Mouse (Mus musculus) cerebellum, postnatal 4 days (tissue): ENCODE data around the gene Slc22a7.

Experiments
- DNase-seq, 2 experiments: peaks; one replicate each; pipeline ENCODE4 v3.0.0; 2022; ENCODE audit warnings: low spot score in 2 of 2, mixed read lengths in 1 of 2

Slc22a7 gene

GRCm38 (mm10) chr17:46436672-46437366 lies 1.4 kb downstream of the Slc22a7 start:
- peak in 1 of 2 experiments; percentile 42 for DNase-seq

- DNase-seq, result no peak
Observed at GRCm38 (mm10) chr17:46433627-46434026, 4.6 kb downstream of the Slc22a7 start.

GRCm38 (mm10) chr17:46428761-46429414 lies 9.4 kb downstream of the Slc22a7 start, which contains the start of gene Crip3:
Gene Crip3, plus strand, starts transcription at chr17:46428926.
- DNase-seq, result no peak

GRCm38 (mm10) chr17:46426496-46426895 lies 11.8 kb downstream of the Slc22a7 start:
- no peak for DNase-seq

- no peak for DNase-seq
Observed at GRCm38 (mm10) chr17:46419717-46420116, 18.5 kb downstream of the Slc22a7 start.

- DNase-seq, result no peak
Observed at GRCm38 (mm10) chr17:46418628-46419027, 19.6 kb downstream of the Slc22a7 start.

GRCm38 (mm10) chr17:46408478-46408877 lies 29.8 kb downstream of the Slc22a7 start:
- no peak for DNase-seq

GRCm38 (mm10) chr17:46394631-46395030 lies 43.6 kb downstream of the Slc22a7 start:
- no peak for DNase-seq

GRCm38 (mm10) chr17:46393012-46393411 lies 45.2 kb downstream of the Slc22a7 start:
- peak in 1 of 2 experiments; percentile 19 for DNase-seq

- no peak for DNase-seq
Observed at GRCm38 (mm10) chr17:46388200-46388599, 50.1 kb downstream of the Slc22a7 start.

- DNase-seq, result peak in 1 of 2 experiments; percentile 32
Observed at GRCm38 (mm10) chr17:46384061-46384801, 54.0 kb downstream of the Slc22a7 start.

- DNase-seq, result peak; percentile 91 to 96
Observed at GRCm38 (mm10) chr17:46383294-46384060, 54.8 kb downstream of the Slc22a7 start, which contains the start of gene Zfp318. Gene Zfp318, plus strand, starts transcription at chr17:46383731.
